Mouse (Mus musculus) G1E (cell line): ENCODE results near the gene Borcs6.

Experiments
- CTCF ChIP-seq: IDR thresholded peaks from 2 replicates; pipeline ENCODE4 v1.5.1; 2012; ENCODE audit warnings: low read depth, low read length, inconsistent platforms, mixed read lengths
- GATA1 ChIP-seq: IDR thresholded peaks from 2 replicates; pipeline ENCODE4 v1.6.1; 2012; ENCODE audit warnings: borderline replicate concordance, low read length, inconsistent platforms, mixed read lengths
- GATA2 ChIP-seq: IDR thresholded peaks from 2 replicates; pipeline ENCODE4 v1.6.1; 2012; ENCODE audit warnings: low read depth, low read length, inconsistent platforms, borderline replicate concordance
- POLR2AphosphoS5 ChIP-seq: IDR thresholded peaks from 2 replicates; pipeline ENCODE4 v1.6.1; 2012; ENCODE audit warnings: low read depth, low read length, inconsistent platforms; ENCODE audit not compliant: insufficient replicate concordance
- TAL1 ChIP-seq: conservative IDR thresholded peaks from 2 replicates; pipeline ENCODE4 v1.6.1; 2012; ENCODE audit warnings: low read depth, low read length, inconsistent platforms, mixed read lengths

GRCm38 (mm10) chr11:69096987-69097900 is 37.7 kb downstream of the Borcs6 start:
- TF ChIP-seq CTCF, result no peak
- no peak for TF ChIP-seq GATA1
- no peak for TF ChIP-seq POLR2AphosphoS5
- TF ChIP-seq TAL1, result no peak
- TF ChIP-seq GATA2, result no peak
